Mouse (Mus musculus): ENCODE data around the gene Colec11. TPM values are rescaled to one million over a fixed set of nuclear protein-coding genes. Genes with fewer than 3 reads are reported as not detected.

Gene Colec11
- polyA plus RNA-seq, 1 experiment from 2014 or later = 0.51 TPM

DNA sequence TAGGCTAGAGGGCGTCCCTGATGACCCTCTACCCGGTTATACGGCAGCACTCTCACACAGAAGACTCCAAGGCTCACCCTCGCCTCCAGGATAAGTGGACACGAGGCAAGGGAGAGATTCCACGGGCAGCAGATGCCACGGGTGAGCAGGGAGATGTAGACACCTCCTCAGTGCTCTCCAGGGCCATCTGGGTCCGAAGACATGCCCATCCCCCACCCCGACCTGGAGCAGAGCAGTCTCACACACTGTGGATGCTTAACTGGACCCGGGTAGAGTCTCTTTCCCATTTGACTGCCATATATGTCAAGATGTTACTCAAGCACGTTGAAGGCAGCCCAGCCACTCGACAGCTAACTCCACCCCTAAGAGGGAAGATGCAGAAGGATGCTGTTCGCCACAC is 32.7 kb downstream of the Colec11 start:
- Histone ChIP-seq H3K4me2 (replicated peaks; ENCODE audit: low read depth, low read length) (no peak overlapping the region), H3K4me3 (ENCODE audit: low read depth, low read length) (no peak overlapping the region), H3K27me3 (ENCODE audit: control insufficient read depth, insufficient read depth, low read length) (no peaks in the 10 kb centered on the region), H3K9me3 (ENCODE audit: control insufficient read depth, low read length) (no peaks in the 10 kb centered on the region), H3K36me3 (ENCODE audit: control insufficient read depth, insufficient read depth, low read length) (no peaks in the 10 kb centered on the region), H3K9ac (ENCODE audit: low read depth, low read length) (no peak overlapping the region), H3K27ac (ENCODE audit: low read depth, low read length) (no peak overlapping the region), H3K4me1 (replicated peaks; ENCODE audit: control insufficient read depth, insufficient read depth, low read length) (no peaks in the 10 kb centered on the region)
- DNase-seq (ENCODE audit: low spot score) = no peak
- ATAC-seq (ENCODE audit: low FRiP score) = no peak
- WGBS = 51% methylated on average over 13 of the region's 13 CpGs

DNA sequence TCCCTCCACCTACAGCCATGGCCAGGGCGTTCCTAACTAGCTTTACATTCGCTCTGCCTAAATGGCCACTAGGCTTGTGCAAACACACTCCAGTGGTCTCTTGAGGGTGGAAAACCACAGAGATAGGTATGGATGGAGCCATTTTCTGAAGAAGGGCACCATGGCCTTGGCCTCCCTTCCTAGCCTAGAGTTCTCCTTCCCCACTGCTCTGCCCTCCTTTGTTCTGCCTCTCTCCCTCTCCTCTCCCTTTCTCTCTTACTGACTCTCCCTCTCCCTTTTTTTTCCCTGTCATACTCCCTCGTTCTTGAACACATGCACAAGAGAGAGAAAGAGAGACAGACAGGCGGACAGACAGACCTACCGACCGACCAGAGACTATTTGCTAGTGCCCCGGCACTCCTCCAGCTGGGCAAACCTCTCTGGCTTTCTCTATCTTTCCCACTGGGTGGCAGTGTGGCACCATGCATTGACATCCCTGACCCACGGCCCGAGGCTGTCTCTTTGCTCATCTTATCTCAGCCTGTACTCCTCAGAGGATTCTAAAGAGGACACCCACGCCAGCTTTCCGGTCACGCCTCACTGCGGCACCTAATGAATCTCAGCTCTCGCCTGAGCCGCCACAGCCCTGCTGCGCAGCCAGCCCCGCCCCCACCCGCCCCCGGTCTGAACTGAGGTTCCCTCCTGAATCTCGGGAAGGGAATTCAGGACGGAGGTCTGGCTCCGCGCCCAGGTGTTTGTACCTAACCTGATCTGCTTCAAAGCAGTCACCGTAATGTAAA is 33.9 kb downstream of the Colec11 start:
- H3K27ac ChIP-seq (ENCODE audit: low read depth, low read length) = 0 out of 2 replicates have a peak overlapping the region, but pooled peaks have one; percentile 27

DNA sequence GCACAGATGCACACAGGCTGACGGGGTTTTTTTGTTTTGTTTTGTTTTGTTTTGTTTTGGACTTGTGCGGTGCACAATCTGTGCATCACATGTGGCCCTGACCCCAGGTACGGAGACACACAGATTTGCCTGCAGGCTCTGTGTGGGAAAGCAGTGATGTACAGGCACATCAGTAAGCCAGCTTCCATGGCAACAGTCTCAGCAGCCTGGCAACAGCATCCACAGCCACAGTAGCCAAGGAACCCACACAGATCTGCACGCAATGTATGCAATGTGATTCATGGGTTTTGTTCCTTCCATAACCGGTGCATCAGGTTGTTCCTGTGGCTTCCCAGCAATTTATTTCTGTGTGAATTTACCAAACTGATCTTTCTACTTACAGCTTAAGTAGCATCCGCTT is 35.2 kb downstream of the Colec11 start:
- Histone ChIP-seq H3K27ac (ENCODE audit: low read depth, low read length) (no peak overlapping the region), H3K4me1 (replicated peaks; ENCODE audit: control insufficient read depth, insufficient read depth, low read length) (no peaks in the 10 kb centered on the region), H3K4me3 (ENCODE audit: low read depth, low read length) (no peak overlapping the region), H3K9ac (ENCODE audit: low read depth, low read length) (0 out of 2 replicates have a peak overlapping the region, but pooled peaks have one; percentile 4), H3K27me3 (ENCODE audit: control insufficient read depth, insufficient read depth, low read length) (no peaks in the 10 kb centered on the region), H3K4me2 (replicated peaks; ENCODE audit: low read depth, low read length) (no peak overlapping the region), H3K9me3 (ENCODE audit: control insufficient read depth, low read length) (no peaks in the 10 kb centered on the region), H3K36me3 (ENCODE audit: control insufficient read depth, insufficient read depth, low read length) (no peaks in the 10 kb centered on the region)
- DNase-seq (ENCODE audit: low spot score) (peak; percentile 24), ATAC-seq (ENCODE audit: low FRiP score) (no peak)
- WGBS = 69% methylated on average over 6 of the region's 6 CpGs

More for the DNA sequence above, 33.9 kb downstream of the Colec11 start:
- Histone ChIP-seq H3K9me3 (ENCODE audit: control insufficient read depth, low read length) (no peaks in the 10 kb centered on the region), H3K27me3 (ENCODE audit: control insufficient read depth, insufficient read depth, low read length) (no peaks in the 10 kb centered on the region), H3K36me3 (ENCODE audit: control insufficient read depth, insufficient read depth, low read length) (no peaks in the 10 kb centered on the region), H3K9ac (ENCODE audit: low read depth, low read length) (peak overlapping the region; percentile 49; the same call in 1 of the 2 replicates), H3K4me3 (ENCODE audit: low read depth, low read length) (peak overlapping the region; percentile 30), H3K4me2 (replicated peaks; ENCODE audit: low read depth, low read length) (peak overlapping the region; percentile 54), H3K4me1 (replicated peaks; ENCODE audit: control insufficient read depth, insufficient read depth, low read length) (no peaks in the 10 kb centered on the region)
- ATAC-seq (ENCODE audit: low FRiP score) = peak; percentile 93
- DNase-seq (ENCODE audit: low spot score) = peak; percentile 87
- 11% methylated on average over 20 of the region's 24 CpGs for WGBS

DNA sequence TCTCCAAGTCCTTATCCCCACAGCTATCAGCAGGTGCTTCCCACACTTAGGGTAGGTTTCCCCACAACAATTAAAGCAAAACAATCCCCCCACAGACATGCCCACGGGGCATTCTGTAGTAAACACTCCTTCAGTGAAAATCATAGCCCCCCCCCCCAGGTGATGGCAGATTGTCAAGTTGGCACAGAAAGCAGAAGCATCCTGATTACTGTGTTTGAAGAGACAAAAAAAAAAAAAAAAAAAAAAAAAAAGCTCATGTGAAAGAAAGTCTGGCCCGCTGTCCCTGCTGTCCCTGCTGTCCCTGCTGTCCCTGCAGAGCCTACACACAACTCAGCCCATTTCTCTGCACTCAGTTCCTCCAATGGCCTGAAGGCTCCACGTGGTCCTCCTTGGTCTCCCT is 39.1 kb downstream of the Colec11 start:
- DNase-seq (ENCODE audit: low spot score) (no peak), ATAC-seq (ENCODE audit: low FRiP score) (no peak)
- no peaks in the 10 kb centered on the region for H3K36me3 ChIP-seq (ENCODE audit: control insufficient read depth, insufficient read depth, low read length)
- H3K9ac ChIP-seq (ENCODE audit: low read depth, low read length) = no peak overlapping the region
- no peaks in the 10 kb centered on the region for H3K9me3 ChIP-seq (ENCODE audit: control insufficient read depth, low read length)
- H3K27ac ChIP-seq (ENCODE audit: low read depth, low read length) = no peak overlapping the region
- no peaks in the 10 kb centered on the region for H3K4me1 ChIP-seq (replicated peaks; ENCODE audit: control insufficient read depth, insufficient read depth, low read length)
- H3K27me3 ChIP-seq (ENCODE audit: control insufficient read depth, insufficient read depth, low read length) = no peaks in the 10 kb centered on the region
- WGBS = 80% methylated on average over 3 of the region's 3 CpGs
- no peak overlapping the region for H3K4me3 ChIP-seq (ENCODE audit: low read depth, low read length)
- H3K4me2 ChIP-seq (replicated peaks; ENCODE audit: low read depth, low read length) = no peak overlapping the region

DNA sequence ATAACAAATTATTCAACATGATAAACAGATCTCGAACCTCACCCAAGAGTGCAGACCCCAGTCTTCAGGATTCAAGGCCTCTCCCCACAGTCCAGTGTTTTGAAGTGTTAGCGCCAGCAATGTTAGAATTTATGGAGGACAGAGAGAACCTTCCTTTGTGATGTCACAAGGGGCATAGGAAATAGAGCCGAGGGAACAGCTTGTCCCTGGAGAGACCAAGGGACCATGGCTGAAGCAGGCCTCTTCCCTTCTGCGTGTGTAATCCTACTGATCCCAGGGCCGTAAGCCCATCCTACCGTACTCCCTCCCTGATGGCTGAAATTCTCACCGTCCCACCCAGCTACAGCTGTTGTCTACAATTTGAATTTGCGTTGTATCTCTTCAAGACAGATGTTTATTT is 40.8 kb downstream of the Colec11 start, which contains the start of gene Allc:
Gene Allc, minus strand, starts transcription at position 101 of the 400 bp plus-strand sequence.
- Histone ChIP-seq H3K27me3 (ENCODE audit: control insufficient read depth, insufficient read depth, low read length) (no peaks in the 10 kb centered on the region), H3K27ac (ENCODE audit: low read depth, low read length) (no peak within 1 kb of the TSS), H3K4me3 (ENCODE audit: low read depth, low read length) (no peak within 1 kb of the TSS), H3K9me3 (ENCODE audit: control insufficient read depth, low read length) (no peaks in the 10 kb centered on the region), H3K9ac (ENCODE audit: low read depth, low read length) (no peak within 1 kb of the TSS), H3K4me2 (replicated peaks; ENCODE audit: low read depth, low read length) (no peak within 1 kb of the TSS), H3K36me3 (ENCODE audit: control insufficient read depth, insufficient read depth, low read length) (no peaks in the 10 kb centered on the region), H3K4me1 (replicated peaks; ENCODE audit: control insufficient read depth, insufficient read depth, low read length) (no peaks in the 10 kb centered on the region)
- ATAC-seq (ENCODE audit: low FRiP score) (no peak), DNase-seq (ENCODE audit: low spot score) (no peak)
- WGBS = 91% methylated on average over 8 of the region's 8 CpGs

DNA sequence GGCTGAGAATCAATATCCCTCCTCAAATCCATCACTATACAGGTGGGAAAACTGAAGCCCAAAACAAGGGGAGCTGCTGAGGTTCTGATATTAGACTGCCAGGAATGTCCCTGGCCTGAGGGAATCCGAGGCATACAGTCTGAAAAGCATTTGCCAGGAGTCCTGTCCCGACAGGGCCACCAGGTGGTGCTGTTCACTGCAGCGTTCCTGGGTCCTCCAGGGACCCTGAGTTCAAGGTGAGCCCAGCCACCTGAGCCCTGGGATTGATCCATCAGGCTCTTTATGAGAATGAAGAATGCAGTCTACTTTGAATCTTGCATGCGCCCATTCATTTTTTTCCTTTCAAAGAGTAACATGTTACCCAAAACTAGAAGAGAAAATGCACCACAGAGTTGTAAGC is 44.0 kb downstream of the Colec11 start:
- no peaks in the 10 kb centered on the region for H3K9me3 ChIP-seq (ENCODE audit: control insufficient read depth, low read length)
- H3K27ac ChIP-seq (ENCODE audit: low read depth, low read length) = no peak overlapping the region
- H3K36me3 ChIP-seq (ENCODE audit: control insufficient read depth, insufficient read depth, low read length) = no peaks in the 10 kb centered on the region
- ATAC-seq (ENCODE audit: low FRiP score) (no peak), DNase-seq (ENCODE audit: low spot score) (peak; percentile 47)
- no peaks in the 10 kb centered on the region for H3K4me1 ChIP-seq (replicated peaks; ENCODE audit: control insufficient read depth, insufficient read depth, low read length)
- no peaks in the 10 kb centered on the region for H3K27me3 ChIP-seq (ENCODE audit: control insufficient read depth, insufficient read depth, low read length)
- no peak overlapping the region for H3K4me3 ChIP-seq (ENCODE audit: low read depth, low read length)
- H3K9ac ChIP-seq (ENCODE audit: low read depth, low read length) = no peak overlapping the region
- 32% methylated on average over 4 of the region's 4 CpGs for WGBS
- no peak overlapping the region for H3K4me2 ChIP-seq (replicated peaks; ENCODE audit: low read depth, low read length)

DNA sequence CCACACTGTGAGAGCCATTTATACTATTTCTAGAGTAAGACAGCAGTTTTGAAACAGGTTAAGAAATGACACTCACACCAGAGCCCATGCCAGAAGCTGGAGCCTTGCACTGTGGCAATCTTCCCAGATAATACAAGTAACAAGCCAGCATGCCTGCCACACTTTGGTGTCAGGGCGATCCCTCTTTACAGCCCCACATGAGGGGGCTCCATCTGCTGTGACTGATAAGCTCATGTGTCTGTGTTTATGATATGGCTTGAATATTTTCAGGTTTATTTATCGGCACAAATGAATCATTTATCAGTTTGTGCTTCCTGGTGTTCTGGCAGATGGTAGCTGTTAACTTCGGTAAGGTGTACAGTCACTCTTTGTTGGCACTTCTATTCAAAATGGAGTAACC is 45.0 kb downstream of the Colec11 start:
- WGBS = 86% methylated on average over 3 of the region's 3 CpGs
- H3K4me2 ChIP-seq (replicated peaks; ENCODE audit: low read depth, low read length) = no peak overlapping the region
- H3K4me3 ChIP-seq (ENCODE audit: low read depth, low read length) = no peak overlapping the region
- ATAC-seq (ENCODE audit: low FRiP score) = no peak
- no peak overlapping the region for H3K27ac ChIP-seq (ENCODE audit: low read depth, low read length)
- no peaks in the 10 kb centered on the region for H3K36me3 ChIP-seq (ENCODE audit: control insufficient read depth, insufficient read depth, low read length)
- H3K9me3 ChIP-seq (ENCODE audit: control insufficient read depth, low read length) = no peaks in the 10 kb centered on the region
- no peaks in the 10 kb centered on the region for H3K27me3 ChIP-seq (ENCODE audit: control insufficient read depth, insufficient read depth, low read length)
- H3K9ac ChIP-seq (ENCODE audit: low read depth, low read length) = no peak overlapping the region
- DNase-seq (ENCODE audit: low spot score) = no peak
- no peaks in the 10 kb centered on the region for H3K4me1 ChIP-seq (replicated peaks; ENCODE audit: control insufficient read depth, insufficient read depth, low read length)

DNA sequence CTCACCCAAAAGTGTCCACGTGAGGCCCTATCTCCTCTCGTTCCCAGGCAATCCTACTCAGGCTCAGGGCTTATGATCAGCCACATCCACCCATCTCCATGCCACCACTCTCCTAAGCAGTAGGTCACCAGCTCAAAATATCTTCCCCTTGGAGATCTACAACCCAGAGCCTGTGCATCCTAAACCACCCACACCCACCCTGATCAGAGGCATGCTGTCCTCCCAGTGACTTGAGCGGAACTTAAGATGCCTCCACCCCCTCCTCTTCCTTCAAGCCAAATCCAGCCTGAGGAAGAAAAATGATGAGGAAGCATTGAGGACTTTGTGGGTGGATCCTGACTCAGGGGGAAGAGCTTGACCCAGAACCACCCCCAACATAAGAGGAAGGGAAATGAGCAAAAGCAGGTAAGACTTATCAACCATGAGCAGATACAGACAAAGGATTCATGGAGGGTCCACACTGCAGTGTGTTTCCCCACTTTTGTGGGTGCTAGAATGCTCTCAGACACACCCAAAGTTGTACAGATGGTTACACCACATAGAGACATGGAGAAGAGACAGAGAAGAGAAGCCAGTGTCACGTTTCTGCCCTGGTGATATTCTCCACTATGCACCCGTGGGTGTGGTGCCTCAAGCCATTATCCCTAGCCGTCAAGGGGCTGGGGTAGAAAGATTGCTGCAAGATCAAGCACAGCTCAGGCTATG is 47.7 kb downstream of the Colec11 start:
- Histone ChIP-seq H3K9ac (ENCODE audit: low read depth, low read length) (no peak overlapping the region), H3K27me3 (ENCODE audit: control insufficient read depth, insufficient read depth, low read length) (no peaks in the 10 kb centered on the region), H3K4me1 (replicated peaks; ENCODE audit: control insufficient read depth, insufficient read depth, low read length) (no peaks in the 10 kb centered on the region), H3K27ac (ENCODE audit: low read depth, low read length) (no peak overlapping the region), H3K4me2 (replicated peaks; ENCODE audit: low read depth, low read length) (no peak overlapping the region), H3K9me3 (ENCODE audit: control insufficient read depth, low read length) (no peaks in the 10 kb centered on the region), H3K36me3 (ENCODE audit: control insufficient read depth, insufficient read depth, low read length) (no peaks in the 10 kb centered on the region), H3K4me3 (ENCODE audit: low read depth, low read length) (no peak overlapping the region)
- ATAC-seq (ENCODE audit: low FRiP score) (no peak), DNase-seq (ENCODE audit: low spot score) (no peak)
- 77% methylated on average over 6 of the region's 6 CpGs for WGBS

DNA sequence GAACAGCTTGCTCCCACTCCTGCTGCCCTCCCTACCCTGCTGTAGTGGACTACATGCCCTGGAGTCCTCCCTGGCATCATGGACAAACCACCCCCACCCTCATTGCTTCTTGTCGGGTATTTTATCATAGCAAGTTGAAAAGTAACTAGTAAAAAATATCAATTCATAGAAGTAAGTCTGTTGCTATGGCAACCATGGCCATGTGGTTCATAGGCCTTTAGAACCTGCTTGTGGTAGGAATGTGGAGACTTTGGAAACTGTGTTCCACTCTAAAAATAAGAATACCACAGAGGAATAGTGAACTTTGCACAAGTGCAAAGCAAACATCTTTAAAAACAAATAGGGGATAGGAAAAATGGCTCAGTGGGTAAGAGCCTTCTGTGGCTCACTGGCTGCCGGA is 50.9 kb downstream of the Colec11 start:
- no peaks in the 10 kb centered on the region for H3K27me3 ChIP-seq (ENCODE audit: control insufficient read depth, insufficient read depth, low read length)

More for the DNA sequence above, 50.9 kb downstream of the Colec11 start:
- WGBS = 89% methylated on average over 2 of the region's 2 CpGs
- no peak overlapping the region for H3K27ac ChIP-seq (ENCODE audit: low read depth, low read length)
- H3K36me3 ChIP-seq (ENCODE audit: control insufficient read depth, insufficient read depth, low read length) = no peaks in the 10 kb centered on the region
- H3K4me1 ChIP-seq (replicated peaks; ENCODE audit: control insufficient read depth, insufficient read depth, low read length) = no peaks in the 10 kb centered on the region
- H3K4me3 ChIP-seq (ENCODE audit: low read depth, low read length) = no peak overlapping the region
- ATAC-seq (ENCODE audit: low FRiP score) (no peak), DNase-seq (ENCODE audit: low spot score) (no peak)
- H3K9me3 ChIP-seq (ENCODE audit: control insufficient read depth, low read length) = no peaks in the 10 kb centered on the region
- no peak overlapping the region for H3K9ac ChIP-seq (ENCODE audit: low read depth, low read length)
- no peak overlapping the region for H3K4me2 ChIP-seq (replicated peaks; ENCODE audit: low read depth, low read length)

All from hindbrain, embryonic 11.5 days (tissue).